Mouse (Mus musculus) right cerebral cortex, adult 18-20 months (tissue): ENCODE measurements around the gene Nfic.

ENCODE experiments used
- DNase-seq: peaks from one replicate; pipeline ENCODE4 v3.0.0; 2022; ENCODE audit warnings: mixed read lengths

Nfic gene

DNA sequence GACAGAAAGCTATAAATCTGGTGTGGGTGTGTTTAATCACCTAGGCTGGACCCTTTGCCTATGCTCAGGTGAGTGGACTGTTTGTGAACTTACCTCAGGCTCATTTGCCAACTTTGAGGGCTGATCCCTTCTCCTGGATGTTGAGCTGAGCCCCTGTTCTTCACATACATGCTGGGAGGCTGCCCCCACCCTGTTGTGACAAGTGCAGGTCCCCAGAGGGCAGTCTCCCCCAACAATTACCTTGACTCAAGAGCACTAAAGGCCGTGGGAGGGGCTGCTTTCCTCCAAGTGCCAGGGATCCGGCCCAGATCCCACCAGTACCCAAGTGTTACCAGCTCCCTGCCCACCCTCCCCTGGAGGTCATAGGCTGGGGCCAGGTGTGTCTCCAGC lies 29.6 kb upstream of the Nfic start:
- DNase-seq, result no peak

DNA sequence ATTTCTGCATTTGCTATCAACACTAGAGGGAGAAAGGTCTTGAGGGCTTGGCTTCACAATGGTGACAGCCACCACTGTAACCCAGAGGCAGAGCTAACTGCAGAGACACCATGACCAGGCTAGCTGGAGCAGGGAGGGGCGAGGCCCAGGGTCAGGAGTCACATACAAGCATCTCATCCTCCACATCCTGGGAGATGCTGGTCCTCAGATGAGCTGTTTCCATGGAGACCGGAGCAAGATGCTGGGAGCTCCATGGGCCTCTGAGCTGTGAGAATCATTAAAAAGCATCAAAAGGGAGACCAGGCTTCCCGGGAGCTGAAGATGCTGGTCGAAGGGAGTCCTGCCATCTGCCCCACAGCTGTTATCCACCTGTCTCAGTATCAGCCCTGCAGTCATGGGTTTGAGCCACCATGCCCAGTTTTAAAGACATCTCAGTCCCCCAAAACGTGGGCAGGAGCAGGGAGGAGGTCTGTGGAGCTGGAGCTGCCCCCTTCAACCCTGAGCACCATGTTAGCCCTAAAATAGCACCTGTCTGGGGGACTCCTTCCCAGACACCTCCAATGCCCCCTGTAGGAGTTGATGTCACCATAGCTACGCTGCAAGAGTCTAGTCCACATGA lies 29.1 kb upstream of the Nfic start:
- DNase-seq, result no peak

DNA sequence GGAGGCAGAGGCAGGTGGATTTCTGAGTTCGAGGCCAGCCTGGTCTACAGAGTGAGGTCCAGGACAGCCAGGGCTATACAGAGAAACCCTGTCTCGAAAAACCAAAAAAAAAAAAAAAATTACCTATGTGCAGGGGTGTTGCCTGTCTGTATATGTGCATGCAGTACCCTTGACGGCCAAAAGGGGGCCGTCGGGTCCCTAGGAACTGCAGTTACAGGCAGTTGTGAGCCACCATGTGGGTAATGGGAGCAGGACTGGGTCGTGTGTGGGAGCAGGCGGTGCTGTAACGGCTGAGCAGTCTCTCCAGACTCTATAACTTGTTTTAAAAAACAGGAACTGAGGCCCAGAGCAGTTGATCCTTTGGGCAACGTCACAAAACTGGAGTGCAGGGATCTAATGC lies 28.5 kb upstream of the Nfic start:
- no peak for DNase-seq

GRCm38 (mm10) chr10:81482533-81482889 lies 27.1 kb upstream of the Nfic start, which contains the start of gene Celf5:
TSS of gene Celf5 (minus strand) at chr10:81482709.
- DNase-seq, result peak; percentile 77

DNA sequence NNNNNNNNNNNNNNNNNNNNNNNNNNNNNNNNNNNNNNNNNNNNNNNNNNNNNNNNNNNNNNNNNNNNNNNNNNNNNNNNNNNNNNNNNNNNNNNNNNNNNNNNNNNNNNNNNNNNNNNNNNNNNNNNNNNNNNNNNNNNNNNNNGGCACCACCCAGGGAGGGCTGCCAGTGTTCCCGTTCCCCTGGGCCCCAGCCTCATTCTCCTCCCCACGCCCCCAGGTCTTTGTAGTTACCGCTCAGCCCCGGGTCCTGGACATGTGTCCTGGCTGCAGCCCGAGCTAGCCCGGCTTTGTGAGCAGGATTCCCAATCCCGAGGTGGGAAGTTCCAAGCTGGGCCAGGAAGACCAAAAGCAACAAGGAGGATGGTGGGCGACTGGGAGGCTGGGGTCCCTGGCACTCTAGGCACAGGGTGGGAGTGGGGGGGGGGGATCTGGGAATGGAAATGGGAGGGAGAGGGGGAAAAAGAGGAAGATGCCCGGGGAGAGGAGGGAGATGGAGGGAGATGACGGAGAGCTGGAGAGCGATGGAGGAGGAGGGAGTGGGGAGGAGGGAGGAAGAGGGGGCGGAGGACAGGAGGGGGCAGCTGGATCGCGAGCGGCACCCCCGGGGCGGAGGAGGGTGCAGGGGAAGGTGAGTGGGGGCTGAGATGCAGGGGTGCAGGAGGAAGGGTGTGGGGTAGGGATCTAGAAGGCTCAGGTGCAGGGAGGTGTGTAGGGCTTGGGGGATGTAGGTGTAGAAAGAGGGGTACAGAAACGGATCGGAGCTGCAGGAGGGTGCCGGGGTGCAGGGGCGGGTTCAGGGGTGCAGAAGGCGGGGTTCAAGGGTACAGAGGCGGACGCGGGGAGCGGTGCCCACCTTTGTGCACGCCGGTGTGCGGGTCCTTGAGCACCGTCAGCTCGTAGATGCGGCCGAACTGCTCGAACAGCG lies 26.4 kb upstream of the Nfic start:
- DNase-seq, result no peak

DNA sequence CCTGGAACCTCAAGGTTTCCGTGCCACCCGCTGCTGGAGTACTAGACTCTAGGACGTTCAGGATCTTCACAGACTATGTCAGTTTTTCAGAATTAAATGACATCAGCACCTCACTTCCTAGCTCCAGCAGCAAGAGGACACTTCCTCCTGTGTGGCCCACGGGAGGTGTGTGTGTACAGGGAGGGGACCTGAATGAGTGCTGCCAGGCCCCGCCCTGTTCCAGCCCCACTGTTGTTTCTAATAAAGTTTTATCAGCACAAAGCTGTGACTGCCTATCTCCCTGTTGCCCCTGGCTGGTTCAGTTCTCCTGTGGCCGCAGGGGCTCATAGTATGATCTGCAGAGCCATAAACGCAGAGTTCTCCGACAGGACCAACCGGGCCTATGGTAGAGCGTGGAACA lies 19.0 kb upstream of the Nfic start:
- no peak for DNase-seq

DNA sequence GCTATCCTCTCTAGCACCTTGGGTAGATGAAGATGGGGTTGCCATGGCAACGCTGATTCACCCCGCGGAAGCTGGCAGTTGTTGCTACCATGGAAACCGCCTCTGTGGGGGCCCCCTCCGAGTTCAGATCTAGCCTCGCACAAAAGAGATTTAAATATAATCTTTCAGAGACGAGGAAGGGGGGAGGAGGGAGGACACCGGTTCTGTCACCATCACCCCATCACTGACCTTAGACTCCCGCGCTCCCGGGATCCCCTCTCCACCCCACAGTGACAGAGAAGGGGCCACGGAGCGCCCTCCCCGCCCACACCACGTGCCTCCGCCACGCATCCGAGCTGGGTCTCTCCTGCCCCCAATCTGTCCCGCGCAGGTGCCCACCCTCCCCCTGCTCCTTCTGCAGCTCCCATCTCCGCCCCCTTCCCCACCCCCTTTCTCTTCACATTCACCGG lies 17.6 kb upstream of the Nfic start:
- peak; percentile 96 for DNase-seq

GRCm38 (mm10) chr10:81472403-81473002 lies 17.1 kb upstream of the Nfic start:
- no peak for DNase-seq

DNA sequence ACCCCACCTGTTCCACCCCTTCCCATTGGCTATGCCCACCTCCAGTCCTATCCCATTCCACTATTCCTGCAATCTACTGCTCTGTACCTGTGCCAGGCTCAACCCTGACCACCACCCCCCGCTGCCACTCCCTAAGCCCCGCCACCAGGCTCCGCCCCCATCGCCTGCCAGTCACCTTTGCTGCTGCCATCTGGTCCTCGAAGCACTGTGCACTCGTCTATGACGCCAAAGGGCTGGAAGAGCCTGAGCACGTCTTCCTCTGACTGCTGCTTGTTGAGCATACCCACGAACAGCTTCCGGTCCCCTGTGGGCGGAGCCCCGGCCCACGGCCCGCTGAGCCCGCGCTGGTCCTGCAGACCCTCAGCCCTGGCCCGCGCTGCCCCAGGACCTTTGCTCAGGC lies 15.0 kb upstream of the Nfic start:
- peak; percentile 73 for DNase-seq

GRCm38 (mm10) chr10:81469253-81469652 lies 13.8 kb upstream of the Nfic start:
- DNase-seq, result peak; percentile 90

DNA sequence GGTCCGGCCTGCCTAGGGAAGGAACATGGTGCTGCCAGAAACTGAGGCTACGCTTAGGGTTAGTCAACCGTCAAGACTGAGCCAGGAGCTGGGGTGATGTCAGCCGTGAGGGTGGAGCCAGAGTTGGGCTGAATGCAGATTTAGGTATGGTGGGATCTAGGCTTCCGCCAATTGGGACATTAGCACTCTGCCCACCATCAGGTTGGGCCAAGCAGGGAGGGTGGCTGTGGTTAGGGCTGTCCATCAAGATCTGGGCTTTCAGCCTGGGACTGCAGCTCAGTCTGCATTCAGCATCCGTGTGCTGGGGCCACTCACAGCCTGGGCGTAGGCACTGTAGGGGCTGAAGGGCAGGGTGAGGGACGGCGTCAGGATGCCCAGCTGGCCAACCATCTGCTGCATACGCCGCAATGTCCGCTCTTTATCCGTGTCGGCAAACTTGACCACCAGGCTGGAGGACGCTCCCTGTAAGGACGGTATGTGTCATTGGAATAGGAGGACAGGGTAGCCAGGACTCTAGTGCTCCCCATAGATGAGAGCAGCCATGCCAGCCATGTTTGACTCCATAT lies 12.3 kb upstream of the Nfic start:
- DNase-seq, result no peak

GRCm38 (mm10) chr10:81466881-81467280 lies 11.4 kb upstream of the Nfic start:
- DNase-seq, result no peak

- DNase-seq, result no peak
Observed at GRCm38 (mm10) chr10:81466066-81466465, 10.6 kb upstream of the Nfic start.

- DNase-seq, result no peak
Observed at GRCm38 (mm10) chr10:81465265-81465645, 9.8 kb upstream of the Nfic start.

GRCm38 (mm10) chr10:81464405-81465264 lies 9.2 kb upstream of the Nfic start:
- DNase-seq, result no peak

GRCm38 (mm10) chr10:81463531-81463930 lies 8.1 kb upstream of the Nfic start:
- peak; percentile 1 for DNase-seq

DNA sequence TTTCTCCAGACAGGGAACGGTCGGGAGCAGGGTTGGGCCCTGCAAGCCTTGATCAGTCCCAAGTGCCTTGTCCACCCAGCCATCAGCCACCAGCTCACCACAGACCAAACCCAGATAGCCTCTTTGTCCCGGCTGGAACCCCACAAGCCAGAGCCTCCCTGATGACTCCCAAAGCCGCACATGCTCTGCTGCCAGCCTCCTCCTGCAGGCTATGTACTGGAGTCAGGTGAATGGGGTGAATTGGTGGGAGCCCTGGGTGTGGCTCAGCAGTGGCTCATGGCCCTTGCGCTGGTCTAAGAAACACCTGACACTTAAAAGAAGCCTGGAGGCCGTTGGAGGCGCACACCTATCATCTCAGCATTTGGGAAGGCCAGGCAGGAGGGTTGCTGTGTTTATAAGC lies 7.5 kb upstream of the Nfic start:
- DNase-seq, result no peak

GRCm38 (mm10) chr10:81462415-81462804 lies 7.0 kb upstream of the Nfic start:
- DNase-seq, result peak; percentile 11

DNA sequence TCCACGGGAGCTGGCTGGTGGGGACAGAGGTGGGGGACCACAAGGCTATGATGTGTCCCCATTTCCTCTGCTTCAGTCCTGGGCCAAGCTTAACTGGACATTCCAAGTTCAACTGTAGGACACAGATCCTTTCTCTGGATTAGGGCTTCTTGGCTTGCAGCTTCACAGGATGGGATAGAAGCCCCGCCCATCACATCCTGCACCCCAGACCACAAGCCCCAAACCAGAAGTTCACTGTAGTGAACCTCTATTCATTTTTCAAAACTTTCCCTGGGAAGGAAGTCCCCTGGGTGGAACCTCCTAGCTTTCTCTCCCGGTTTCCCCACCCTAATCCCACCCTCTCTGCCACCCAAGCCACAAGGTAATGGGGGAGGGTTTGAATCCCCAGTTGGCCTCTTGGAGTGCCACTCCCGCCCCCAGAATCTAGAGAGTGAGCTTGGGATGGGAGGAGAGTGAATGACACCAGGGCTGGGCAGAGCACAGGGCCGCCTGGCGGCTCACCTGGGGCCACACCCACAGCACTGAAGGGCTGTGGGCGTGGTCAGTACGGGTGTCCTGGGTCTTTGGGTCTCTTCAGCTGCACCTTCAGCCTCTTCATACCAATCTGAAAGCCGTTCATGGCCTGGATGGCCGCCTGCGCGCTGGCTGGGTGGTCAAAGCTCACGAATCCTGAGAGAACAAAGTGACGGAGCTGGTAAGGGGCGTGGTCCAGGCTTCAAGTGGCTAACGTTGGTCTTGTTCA lies 6.4 kb upstream of the Nfic start:
- DNase-seq, result peak; percentile 3

- DNase-seq, result peak; percentile 2
Observed at GRCm38 (mm10) chr10:81460951-81461350, 5.5 kb upstream of the Nfic start.

DNA sequence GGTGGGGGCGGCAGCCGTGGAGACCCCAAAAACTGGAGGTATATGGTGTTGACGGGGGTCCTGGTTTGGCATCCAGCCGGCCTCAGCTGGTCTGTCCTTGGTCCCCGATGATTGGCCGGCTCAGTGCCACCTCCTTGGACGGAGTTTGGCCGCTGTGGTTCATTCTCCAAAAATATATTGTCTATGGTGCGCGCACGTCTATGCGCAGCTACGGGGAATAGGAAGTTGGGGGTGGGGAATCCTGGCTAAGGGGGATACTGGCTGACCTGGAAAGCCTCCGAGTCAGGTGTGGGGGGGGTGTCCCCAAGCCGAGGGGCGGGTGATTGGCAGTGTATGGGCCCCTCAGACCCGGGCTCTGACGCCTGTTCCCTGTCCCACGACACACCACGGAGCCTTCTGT lies 5.0 kb upstream of the Nfic start:
- DNase-seq, result no peak

GRCm38 (mm10) chr10:81459399-81459798 lies 4.0 kb upstream of the Nfic start:
- DNase-seq, result no peak
